Mouse (Mus musculus) embryonic stem cell, embryonic (primary cell): ENCODE measurements at regions not wholly inside any gene's neighbourhood (a gene's known extent, or its start where the extent isn't known, plus 50 kb on each side); places are given as distances from the start of the nearest gene placed in this dataset.

Experiments used
- CTCF ChIA-PET, 4 experiments: fragments of 300-600 bp in 2 of 4; fragments of 350-600 bp in 2 of 4; sonication (Branson Sonifier 250); formaldehyde crosslinking; loops; one replicate each; lab custom pipeline; 2022; ENCODE audit warnings: inconsistent platforms in 2 of 4; lab: Charles Lee
- POLR2A ChIA-PET, 4 experiments: fragments of 300-600 bp in 2 of 4; fragments of 350-600 bp in 2 of 4; sonication (Branson Sonifier 250); formaldehyde crosslinking; loops; one replicate each; lab custom pipeline; 2022; ENCODE audit warnings: antibody characterized with exemption in 4 of 4, inconsistent platforms in 1 of 4; lab: Charles Lee

DNA sequence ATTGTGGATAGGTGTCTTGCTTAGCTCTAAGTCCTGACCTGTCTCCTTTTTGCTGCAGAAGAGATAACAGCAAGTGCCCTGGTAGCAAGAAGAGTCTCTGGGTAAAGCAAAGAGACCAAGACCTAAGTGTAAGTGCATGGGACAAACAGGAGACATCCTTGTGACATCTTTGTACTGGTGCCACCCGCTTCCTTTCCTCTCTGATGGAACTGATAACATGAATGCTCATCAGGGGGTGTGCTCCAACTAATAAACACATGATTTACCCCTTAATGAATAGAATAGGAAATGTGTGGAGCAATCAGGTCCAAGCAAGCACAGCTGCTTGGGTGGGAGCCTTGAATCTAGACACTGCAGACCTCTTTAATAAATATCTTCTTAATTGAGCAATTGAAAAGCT lies 362.9 kb upstream of the Nrp1 start:
- ChIA-PET POLR2A (no interaction called here), CTCF (no interaction called here)

DNA sequence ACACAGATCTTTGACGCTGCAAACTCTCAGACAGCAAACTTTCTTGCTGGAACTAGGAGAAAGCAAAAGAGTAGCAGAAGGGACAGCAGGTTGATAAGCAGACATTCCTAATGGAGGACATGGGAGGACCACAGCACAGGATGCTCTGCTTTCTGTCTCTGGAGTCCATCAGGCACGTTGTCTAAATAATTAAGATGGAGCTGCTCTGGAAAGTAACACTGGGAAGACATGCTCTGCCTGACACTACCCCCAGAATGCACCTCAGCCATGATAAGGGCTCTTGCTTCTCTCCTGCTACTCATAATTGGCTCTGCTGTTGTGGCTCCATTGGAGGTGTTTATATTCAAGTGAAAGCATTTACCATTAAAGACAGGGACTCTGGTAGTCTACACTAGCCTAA lies 356.0 kb upstream of the Nrp1 start:
- ChIA-PET POLR2A (no interaction called here), CTCF (no interaction called here)

DNA sequence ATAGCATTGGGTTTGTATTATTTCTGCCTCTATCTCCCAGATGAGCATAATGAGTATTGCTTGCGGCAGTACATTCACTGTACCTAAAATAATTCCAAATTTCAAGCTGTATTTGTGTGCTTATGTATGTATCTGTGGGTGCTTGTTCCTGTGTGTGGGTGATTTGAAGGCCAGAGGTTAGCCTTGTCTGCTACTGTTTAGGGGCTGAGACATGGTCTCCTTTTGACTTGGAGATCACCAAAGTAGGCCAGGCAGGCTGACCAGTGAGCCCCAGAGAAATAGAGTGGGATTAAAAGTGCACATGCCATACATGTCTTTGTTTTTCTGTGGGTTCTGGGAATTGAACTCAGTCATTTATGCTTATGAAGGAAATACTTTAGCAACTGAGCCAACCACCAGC lies 355.6 kb upstream of the Nrp1 start:
- POLR2A ChIA-PET: no interaction called here

DNA sequence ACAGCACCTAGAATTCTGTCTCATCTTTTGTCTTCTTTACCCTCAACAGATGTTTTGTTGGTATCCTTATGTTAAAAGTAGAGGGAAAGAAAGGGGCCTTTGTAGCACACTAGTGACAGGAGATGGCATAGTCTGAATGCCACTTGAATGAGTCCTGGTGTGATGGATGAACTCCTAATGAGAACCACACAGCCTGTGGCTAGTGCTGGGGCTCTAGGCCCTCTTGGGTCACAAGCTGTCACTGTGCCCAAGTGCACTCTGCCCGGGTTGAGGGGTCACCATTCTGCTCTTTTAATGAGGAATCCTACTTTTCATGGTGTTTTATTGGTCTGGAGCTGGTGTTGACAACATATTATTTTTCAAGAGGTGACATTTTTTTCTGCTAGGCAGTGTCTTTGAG lies 355.0 kb upstream of the Nrp1 start:
- ChIA-PET CTCF (no interaction called here), POLR2A (no interaction called here)

More for the DNA sequence above, 355.6 kb upstream of the Nrp1 start:
- CTCF ChIA-PET: no interaction called here

DNA sequence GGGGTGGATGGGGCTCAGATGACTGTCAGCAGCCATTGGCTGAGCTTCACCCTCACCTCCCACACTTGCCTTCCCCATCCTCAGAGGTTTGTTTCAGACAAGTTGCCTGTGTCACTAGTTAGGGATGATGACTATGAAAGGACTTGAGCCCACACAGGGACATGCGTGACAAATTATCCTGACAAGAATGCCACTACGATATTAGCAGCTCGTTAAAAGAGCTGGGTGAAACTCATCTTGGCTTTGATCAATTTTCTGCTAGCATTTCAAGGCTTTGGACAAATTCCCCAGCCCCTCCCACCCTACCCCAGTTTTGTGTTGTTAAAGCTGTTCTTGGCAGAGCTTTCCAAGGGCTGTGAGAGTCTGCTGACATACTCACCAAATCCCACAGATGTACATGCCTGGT lies 354.5 kb upstream of the Nrp1 start:
- CTCF ChIA-PET: no interaction called here
- POLR2A ChIA-PET: interaction anchor here in 1 of 4 experiments (0.6 kb wide), 1 partner anchor 395 kb away, joined by 4 read pairs; no protein-coding TSS in a partner anchor

DNA sequence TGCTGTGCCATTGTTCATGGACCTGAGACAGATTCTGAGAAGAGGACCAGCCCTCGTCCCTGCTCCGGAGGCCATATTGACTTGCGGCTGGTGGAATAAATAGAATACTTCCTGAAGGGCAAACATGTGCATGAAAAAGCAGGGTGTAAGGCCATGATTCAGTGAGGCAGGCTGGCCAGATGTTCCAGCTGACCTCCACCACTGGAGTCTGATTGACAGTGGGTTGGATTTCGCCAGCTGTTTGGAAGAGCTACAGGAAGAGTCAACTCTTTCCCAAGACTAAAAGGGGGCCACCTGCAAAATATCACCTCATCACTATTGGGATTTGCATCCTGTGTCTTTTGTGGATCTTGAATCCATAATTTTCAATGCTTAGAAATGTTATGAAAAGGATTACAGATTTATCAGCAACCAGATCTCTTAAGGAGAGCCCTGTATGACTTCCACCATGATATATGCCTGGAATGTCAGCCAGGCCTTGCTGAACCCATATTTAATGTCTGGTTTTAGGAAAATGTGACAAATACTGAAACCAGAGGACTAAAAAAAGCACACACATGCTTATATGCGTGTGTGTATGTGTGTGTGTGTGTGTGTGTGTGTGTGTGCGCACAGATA lies 348.9 kb upstream of the Nrp1 start:
- POLR2A ChIA-PET: no interaction called here
- CTCF ChIA-PET: no interaction called here

DNA sequence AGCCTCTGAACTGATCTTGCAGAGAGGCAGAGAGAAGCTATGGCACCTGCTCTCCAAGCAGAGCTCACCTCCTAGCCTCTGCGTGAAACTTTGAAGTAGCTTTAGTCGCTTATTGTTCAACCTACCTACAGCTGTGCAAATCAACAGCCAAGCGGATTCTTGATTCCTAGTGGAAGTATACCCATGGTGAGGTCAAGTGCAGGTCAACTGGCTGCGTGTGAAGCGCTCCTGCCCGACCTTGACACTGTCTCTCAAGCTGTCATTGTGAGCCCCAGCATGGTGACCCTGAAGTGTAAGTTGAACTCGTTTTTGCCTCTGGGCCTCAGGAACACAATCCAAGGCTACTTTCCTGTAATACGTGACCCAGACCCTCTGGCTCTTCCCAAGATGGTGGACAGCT lies 341.2 kb upstream of the Nrp1 start:
- ChIA-PET POLR2A (interaction anchor here in 1 of 4 experiments (1.3 kb wide), 1 partner anchor 34 kb away, joined by 4 read pairs; no protein-coding TSS in a partner anchor), CTCF (interaction anchor here in 1 of 4 experiments (0.5 kb wide), 1 partner anchor 381 kb away, joined by 3 read pairs; no protein-coding TSS in a partner anchor)

DNA sequence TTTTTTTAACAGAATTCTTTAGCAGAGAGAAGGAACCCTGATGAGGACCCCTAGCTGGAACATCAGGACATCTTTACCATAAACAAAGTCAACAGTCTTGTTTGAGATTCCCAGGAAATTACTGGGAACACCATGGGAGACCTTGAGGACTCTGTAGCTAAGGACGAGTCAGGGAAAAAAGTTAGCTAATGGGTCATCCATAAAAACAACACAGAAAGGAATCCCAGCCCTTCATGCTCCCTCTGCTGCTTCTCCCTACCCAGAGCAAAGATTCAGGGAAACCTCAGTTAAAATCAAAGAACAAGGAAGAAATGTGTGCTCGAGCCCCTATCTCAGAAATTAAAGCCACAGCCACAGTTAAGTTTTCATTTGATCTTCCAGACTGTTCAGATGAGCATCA lies 334.7 kb upstream of the Nrp1 start:
- ChIA-PET POLR2A (interaction anchor here in 1 of 4 experiments (0.5 kb wide), 1 partner anchor 662 kb away, joined by 3 read pairs; the partner anchor contains the start of gene Itgb1), CTCF (no interaction called here)

DNA sequence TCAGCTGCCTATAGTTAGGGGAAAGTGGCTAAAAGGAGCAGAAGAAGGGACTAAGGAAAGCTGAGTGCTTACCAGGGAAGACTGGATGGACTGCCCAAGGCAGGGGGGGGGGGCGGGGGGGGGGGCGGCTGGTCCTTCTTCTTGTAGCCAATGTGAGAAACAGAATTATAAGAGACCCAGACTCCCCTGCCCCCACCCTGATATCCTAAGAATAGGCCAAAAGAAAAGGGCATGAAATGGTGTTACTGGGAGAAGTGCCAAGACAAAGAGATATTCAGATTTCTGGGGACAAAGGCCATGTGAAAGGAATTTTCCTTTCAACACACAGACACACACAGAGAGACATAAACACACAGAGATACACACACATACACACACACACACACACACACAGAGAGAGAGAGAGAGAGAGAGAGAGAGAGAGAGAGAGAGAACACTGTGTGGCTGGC lies 333.6 kb upstream of the Nrp1 start:
- CTCF ChIA-PET: interaction anchor here in 1 of 4 experiments (0.6 kb wide), 1 partner anchor 655 kb away, joined by 3 read pairs; no protein-coding TSS in a partner anchor
- POLR2A ChIA-PET: interaction anchor here in 1 of 4 experiments (0.7 kb wide), 1 partner anchor 1320 kb away, joined by 3 read pairs; no protein-coding TSS in a partner anchor

DNA sequence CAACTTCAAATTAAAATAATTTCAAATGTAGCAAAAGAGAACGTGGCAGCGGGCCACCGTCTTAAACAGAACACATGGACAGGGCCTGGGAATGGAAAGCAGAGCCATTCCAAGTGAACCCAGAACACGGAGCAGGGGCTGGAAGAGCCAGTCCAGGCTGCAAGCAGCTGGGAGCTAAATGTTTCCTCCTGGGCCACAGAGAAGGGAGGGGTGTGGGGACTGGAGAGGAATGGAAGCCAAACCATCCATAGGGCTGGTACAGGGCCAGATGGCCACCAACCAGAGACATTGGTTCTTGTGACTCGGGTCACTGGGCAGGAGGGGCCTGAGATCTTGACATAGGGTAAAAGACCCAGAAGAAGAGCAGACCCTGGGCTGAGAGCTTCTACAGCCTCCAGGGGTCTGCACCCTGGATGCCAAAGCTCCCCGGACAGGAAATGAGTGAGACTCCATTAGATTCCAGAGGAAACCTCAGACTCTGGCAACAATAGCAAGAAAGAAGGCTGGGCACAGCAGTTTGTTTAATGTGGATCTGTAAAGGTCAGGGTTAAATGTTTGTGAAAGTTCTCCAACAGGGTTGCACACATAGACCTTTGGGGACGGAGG lies 333.1 kb upstream of the Nrp1 start:
- POLR2A ChIA-PET: no interaction called here
- CTCF ChIA-PET: interaction anchor here in 1 of 4 experiments (0.6 kb wide), 1 partner anchor 656 kb away, joined by 3 read pairs; no protein-coding TSS in a partner anchor

DNA sequence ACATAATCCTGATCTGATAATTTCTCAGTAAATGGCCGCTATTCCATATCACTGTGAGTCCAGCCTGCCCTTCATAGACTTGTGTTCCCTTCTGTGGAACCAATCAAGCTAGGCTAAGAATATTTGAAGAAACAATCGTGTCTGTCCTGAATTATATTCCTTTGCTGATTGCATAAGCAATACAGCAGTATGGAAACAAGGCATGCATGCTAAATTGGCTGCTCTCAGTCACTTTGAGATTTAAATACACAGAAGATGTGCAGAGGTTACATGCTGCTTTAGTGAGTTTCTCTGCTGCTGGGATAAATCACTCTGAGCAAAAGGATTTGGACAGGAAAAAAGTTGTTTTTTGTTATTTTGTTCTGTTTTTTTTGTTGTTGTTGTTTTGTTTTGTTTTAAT lies 331.4 kb upstream of the Nrp1 start:
- ChIA-PET CTCF (no interaction called here), POLR2A (no interaction called here)

DNA sequence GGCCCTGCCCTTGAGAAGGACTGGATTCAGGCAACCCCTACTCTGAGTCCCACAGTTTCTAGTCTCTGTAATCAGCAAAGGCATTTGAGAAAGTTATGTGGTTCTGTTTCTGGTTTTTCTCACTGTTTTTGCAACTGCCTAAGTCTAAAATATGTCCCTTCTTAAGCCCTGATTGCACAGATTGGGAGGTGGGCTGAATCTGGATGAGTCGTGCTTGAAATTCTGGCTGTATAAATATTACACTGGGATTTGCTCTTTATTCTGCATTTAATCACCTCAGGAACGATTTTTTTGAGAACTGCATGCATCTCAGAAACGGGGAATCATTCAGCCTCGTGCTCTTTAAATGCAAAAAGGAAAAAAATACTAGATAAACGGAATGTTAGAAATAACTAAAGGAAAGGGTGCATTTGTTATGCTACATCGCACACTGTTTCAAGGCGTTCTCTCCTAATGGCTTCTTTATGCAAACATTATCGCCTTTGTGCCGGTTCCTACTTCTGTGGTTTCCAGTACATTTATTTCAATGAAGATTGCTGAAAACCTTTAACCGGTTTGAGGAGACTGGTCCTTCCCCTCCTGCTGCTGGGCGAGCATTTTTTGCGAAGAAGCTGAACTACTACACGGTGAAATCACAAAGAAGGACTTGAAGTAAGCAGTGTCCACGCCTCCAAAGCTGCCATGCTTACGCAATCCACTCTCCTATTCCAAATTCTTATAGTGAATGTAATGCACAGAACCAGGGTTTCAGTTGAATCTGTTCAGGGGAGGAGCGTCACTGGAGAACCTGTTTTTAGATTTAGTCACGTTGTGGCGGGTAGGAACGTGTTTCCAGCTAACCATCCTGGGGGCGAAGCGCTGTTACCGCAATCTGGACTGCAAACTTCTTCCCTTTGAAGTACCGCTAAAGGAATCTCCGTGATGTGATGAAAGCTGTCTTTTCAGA lies 327.8 kb upstream of the Nrp1 start:
- ChIA-PET POLR2A (interaction anchor here in 1 of 4 experiments (1.1 kb wide), 1 partner anchor 12 kb away, joined by 3 read pairs; no protein-coding TSS in a partner anchor), CTCF (no interaction called here)

DNA sequence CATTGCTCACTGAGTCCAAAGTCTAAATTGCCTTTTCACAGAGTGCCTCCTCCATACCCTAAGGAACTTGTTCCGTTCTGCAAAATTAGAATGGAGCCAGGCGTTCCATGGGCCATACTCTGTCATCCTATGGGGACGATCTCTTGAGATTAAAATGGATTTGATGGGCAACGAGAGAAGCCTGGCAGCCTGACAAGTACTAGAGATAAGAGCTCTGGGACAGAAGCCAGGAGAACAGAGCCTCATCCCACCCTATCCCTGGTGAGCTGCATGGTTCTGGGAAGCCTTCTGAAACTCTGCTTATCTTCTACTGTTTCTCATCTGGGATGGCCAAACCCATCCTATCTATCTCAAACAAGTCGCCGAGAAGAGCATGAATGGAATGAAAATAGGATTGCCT lies 324.3 kb upstream of the Nrp1 start:
- POLR2A ChIA-PET: no interaction called here

DNA sequence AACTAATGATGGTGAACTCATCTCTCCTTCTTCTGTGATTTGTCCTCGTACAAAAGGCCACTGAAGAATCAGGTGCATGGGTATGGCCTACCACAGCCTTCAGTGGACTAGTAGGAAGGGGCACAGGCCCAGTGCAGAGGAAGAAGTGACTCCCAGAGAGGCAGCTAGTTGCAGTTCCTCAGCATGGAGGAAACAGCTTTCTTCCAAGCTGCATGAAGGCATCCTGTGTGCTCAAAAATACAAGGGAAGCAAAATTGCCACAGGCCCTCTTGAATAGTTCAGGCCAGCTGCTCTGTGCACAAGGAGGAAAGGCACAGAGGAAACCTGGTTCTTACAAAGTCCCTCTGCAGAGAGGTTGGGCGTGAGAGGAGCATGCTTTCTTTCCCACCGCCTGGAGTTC lies 322.7 kb upstream of the Nrp1 start:
- POLR2A ChIA-PET: no interaction called here

More for the DNA sequence above, 324.3 kb upstream of the Nrp1 start:
- CTCF ChIA-PET: no interaction called here

DNA sequence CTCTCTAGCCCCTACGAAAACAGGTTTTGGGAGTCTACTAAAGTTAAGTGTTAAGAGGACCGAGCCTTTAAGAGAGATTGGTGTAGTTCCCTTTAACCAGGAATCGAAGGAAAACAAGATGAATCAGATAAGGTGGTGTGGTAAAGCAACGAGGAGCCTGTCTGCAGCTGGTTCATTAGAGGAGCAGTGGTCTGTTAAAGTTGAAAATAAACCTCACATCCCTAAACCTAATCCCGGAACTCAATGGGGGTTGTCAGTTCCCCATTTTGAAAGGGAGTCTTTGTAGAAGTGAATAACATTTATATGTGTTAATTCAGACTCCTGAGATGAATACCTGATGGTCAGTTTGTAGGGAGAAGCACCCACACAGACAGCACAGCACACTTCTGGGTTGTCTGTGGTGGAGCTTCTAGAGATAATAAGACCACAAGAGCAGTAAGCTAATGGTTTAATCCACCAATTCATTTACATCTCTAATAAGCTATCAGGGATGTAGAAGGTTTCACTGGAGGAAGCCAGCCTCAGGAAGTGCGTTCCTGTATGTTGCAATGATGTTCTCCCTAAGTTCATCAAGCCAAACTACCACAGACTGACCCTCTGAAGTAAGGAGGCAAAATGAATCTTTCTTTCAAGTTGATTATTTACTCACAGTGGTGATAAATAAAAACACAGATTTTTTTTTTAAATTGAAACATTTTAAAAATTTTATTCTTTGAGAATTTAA lies 318.9 kb upstream of the Nrp1 start:
- POLR2A ChIA-PET: no interaction called here
- CTCF ChIA-PET: no interaction called here

More for the DNA sequence above, 322.7 kb upstream of the Nrp1 start:
- CTCF ChIA-PET: no interaction called here

DNA sequence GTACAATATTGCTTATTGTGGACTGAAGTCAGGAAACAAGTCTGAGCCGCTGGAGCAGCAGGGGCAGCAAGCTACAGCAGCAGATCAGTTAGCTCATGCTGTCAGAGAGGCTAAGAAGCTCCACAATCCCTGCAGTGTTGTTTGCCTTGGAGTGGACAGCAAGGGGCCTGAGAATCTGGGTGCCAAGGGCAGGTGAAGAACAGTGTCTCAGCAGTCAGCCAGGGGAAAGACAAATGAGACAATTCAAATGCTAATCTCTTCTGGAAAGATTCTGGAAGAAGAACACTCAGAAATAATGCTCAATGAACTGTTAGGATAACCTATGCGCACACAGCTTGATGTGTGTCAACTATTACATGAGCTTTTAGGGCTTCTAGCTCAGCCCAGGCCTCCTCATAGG lies 315.5 kb upstream of the Nrp1 start:
- CTCF ChIA-PET: interaction anchor here in 1 of 4 experiments (1.1 kb wide), 1 partner anchor 320 kb away, joined by 4 read pairs; no protein-coding TSS in a partner anchor
- POLR2A ChIA-PET: interaction anchor here in 2 of 4 experiments (0.6 to 0.9 kb wide), 3 partner anchors 12 to 1308 kb away, joined by 3 to 4 read pairs (median 3); no protein-coding TSS in a partner anchor

DNA sequence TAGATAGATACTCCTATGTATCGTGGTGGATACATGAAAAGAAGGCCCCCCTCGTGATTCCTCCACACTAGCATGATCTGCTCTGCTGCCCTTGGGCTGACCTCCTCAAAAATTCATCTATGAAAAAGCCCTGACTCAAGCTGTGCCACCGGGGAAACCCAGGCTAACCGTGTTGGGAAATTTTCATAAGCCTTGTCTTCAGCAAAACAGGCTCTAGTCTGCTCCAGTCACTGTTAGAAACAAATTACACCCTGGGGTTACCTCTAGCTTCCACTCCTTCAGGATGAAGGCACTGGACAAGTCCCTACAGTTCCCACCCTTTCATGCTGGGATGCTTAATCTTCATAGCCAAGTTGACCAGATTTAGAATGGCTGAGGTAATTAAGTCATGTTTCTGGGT lies 315.0 kb upstream of the Nrp1 start:
- ChIA-PET POLR2A (interaction anchor here in 1 of 4 experiments (0.6 kb wide), 1 partner anchor 61 kb away, joined by 3 read pairs; no protein-coding TSS in a partner anchor), CTCF (interaction anchor here in 1 of 4 experiments (1.1 kb wide), 1 partner anchor 320 kb away, joined by 4 read pairs; no protein-coding TSS in a partner anchor)

DNA sequence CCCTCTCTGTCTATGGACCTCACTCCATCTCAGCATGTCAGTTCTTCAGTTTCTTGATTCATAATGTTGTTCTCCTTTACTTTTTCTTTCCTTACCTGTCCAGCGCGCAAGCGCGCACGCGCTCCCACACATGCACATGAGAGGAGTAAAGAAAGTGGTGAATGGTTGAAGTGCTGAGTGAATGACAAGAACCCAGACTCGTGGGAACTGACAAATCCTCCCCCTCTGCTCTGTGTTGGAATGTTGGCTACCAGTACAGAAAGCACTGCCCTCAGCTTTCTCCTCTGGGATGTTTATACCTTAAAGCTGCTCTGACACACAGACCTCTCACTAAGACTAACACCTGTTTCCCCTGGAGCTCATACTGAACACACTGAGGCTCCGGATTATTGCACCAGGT lies 302.2 kb upstream of the Nrp1 start:
- CTCF ChIA-PET: no interaction called here
- POLR2A ChIA-PET: no interaction called here
